Mouse (Mus musculus) olfactory bulb, adult 2 months (tissue): ENCODE measurements around the gene Xrcc5.

Experiments
- CTCF ChIP-seq: fragments of 200-500 bp; IDR thresholded peaks from 2 replicates; pipeline ENCODE4 v1.5.1; 2012; ENCODE audit warnings: low read depth, mild to moderate bottlenecking, low read length, moderate library complexity; ENCODE audit not compliant: insufficient read depth
- POLR2A ChIP-seq: fragments of 200-500 bp; IDR thresholded peaks from 2 replicates; pipeline ENCODE4 v1.6.1; 2012; ENCODE audit warnings: mild to moderate bottlenecking, low read depth, low read length, moderate library complexity; ENCODE audit not compliant: insufficient read depth

DNA sequence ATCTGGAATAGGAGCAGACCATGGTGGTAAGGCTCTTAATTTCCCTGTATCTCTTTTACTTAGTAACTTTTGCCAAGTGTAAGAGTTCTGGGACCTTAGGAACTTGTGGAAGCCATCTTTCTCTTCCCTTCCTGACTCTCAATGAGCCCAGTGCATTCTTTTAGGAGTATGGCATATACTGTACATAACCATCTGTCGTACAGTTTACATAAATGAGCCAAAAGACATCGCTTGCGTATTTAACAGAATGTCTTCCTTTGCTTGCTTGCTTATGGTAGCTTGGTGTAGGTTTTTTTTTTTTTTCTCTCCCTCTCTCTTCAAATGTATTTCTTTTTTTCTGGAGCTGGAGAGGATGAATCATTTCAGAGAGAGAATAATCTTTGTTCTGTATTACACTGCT, 65.7 kb downstream of the Xrcc5 start:
- TF ChIP-seq POLR2A, result no peak
- TF ChIP-seq CTCF, result no peak
